Mouse (Mus musculus): ENCODE data around the gene Mrpl43. TPM values are rescaled to one million over a fixed set of nuclear protein-coding genes. Genes with fewer than 3 reads are reported as not detected.
A peak's percentile ranks its signal among the peaks of the same experiment; 100 is the strongest.

Mrpl43 gene
- polyA plus RNA-seq, 1 experiment from 2014 or later = 77.8 TPM

DNA sequence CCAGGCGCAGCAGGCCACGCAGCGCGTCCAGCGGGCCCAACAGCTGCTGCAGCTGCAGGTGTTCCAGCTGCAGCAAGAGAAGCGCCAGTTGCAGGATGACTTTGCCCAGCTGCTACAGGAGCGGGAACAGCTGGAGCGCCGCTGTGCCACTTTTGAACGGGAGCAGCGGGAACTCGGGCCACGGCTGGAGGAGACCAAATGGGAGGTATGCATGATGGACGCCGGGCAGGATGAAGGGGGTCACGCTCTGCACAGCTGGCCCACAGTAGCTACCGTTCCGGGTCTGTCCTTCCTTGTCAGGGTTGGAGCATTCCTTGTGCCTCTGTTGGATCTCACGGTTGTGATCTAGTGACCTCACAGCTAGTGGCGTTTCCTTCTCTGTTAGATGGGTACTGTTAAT, 18.5 kb upstream of the Mrpl43 start:
- DNase-seq (no peak), ATAC-seq (ENCODE audit: low FRiP score, low TSS enrichment) (no peak)
- peaks cover 12% of the 10 kb centered on the region for H3K4me1 ChIP-seq (ENCODE audit: control insufficient read depth, insufficient read depth, low read length)
- no peak overlapping the region for H3K9ac ChIP-seq (replicated peaks; ENCODE audit: low read length)
- no peak overlapping the region for H3K4me3 ChIP-seq (replicated peaks; ENCODE audit: low read depth, low read length)
- no peak overlapping the region for H3K4me2 ChIP-seq (ENCODE audit: low read length)
- WGBS = 90% methylated on average over 20 of the region's 20 CpGs
- no peak overlapping the region for H3K27ac ChIP-seq (replicated peaks; ENCODE audit: low read depth, low read length)
- H3K27me3 ChIP-seq (ENCODE audit: control insufficient read depth, insufficient read depth, low read length) = no peaks in the 10 kb centered on the region
- peaks cover 51% of the 10 kb centered on the region for H3K36me3 ChIP-seq (ENCODE audit: control insufficient read depth, insufficient read depth, low read length)
- H3K9me3 ChIP-seq (ENCODE audit: control insufficient read depth, low read length) = no peaks in the 10 kb centered on the region

DNA sequence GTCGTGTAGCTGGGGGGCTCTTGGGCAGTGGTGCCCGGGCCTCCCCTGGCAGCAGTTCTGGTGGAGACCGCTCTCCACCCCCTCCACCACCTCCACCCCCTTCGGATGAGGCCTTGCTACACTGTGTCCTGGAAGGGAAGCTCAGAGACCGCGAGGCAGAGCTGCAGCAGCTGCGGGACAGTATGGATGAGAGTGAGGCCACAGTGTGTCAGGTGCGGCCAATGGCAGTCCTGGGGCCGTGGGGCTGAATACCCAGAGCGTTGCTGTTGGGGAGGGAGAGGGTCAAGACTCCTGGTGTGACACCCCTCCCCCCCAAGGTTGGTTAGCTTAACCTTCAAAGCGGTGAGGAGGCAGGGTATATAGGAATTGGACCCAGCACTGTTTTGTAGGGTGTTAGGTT, 17.8 kb upstream of the Mrpl43 start:
- no peak overlapping the region for H3K27ac ChIP-seq (replicated peaks; ENCODE audit: low read depth, low read length)
- peaks cover 18% of the 10 kb centered on the region for H3K4me1 ChIP-seq (ENCODE audit: control insufficient read depth, insufficient read depth, low read length)
- 87% methylated on average over 11 of the region's 11 CpGs for WGBS
- DNase-seq = no peak
- H3K4me2 ChIP-seq (ENCODE audit: low read length) = no peak overlapping the region
- no peak overlapping the region for H3K4me3 ChIP-seq (replicated peaks; ENCODE audit: low read depth, low read length)
- no peak for ATAC-seq (ENCODE audit: low FRiP score, low TSS enrichment)
- H3K27me3 ChIP-seq (ENCODE audit: control insufficient read depth, insufficient read depth, low read length) = no peaks in the 10 kb centered on the region
- peaks cover 51% of the 10 kb centered on the region for H3K36me3 ChIP-seq (ENCODE audit: control insufficient read depth, insufficient read depth, low read length)
- no peak overlapping the region for H3K9ac ChIP-seq (replicated peaks; ENCODE audit: low read length)
- H3K9me3 ChIP-seq (ENCODE audit: control insufficient read depth, low read length) = no peaks in the 10 kb centered on the region

GRCm38 (mm10) chr19:45021362-45021761, 15.1 kb upstream of the Mrpl43 start:
- Histone ChIP-seq H3K4me1 (ENCODE audit: control insufficient read depth, insufficient read depth, low read length) (peaks cover 35% of the 10 kb centered on the region), H3K9ac (replicated peaks; ENCODE audit: low read length) (peak overlapping the region; percentile 37; the same call in 1 of the 2 replicates), H3K36me3 (ENCODE audit: control insufficient read depth, insufficient read depth, low read length) (peaks cover 32% of the 10 kb centered on the region), H3K9me3 (ENCODE audit: control insufficient read depth, low read length) (no peaks in the 10 kb centered on the region), H3K27ac (replicated peaks; ENCODE audit: low read depth, low read length) (no peak overlapping the region), H3K27me3 (ENCODE audit: control insufficient read depth, insufficient read depth, low read length) (no peaks in the 10 kb centered on the region), H3K4me3 (replicated peaks; ENCODE audit: low read depth, low read length) (no peak overlapping the region), H3K4me2 (ENCODE audit: low read length) (peak overlapping the region; percentile 9; the same call in 1 of the 2 replicates)
- ATAC-seq (ENCODE audit: low FRiP score, low TSS enrichment) (no peak), DNase-seq (no peak)
- 86% methylated on average over 15 of the region's 15 CpGs for WGBS

DNA sequence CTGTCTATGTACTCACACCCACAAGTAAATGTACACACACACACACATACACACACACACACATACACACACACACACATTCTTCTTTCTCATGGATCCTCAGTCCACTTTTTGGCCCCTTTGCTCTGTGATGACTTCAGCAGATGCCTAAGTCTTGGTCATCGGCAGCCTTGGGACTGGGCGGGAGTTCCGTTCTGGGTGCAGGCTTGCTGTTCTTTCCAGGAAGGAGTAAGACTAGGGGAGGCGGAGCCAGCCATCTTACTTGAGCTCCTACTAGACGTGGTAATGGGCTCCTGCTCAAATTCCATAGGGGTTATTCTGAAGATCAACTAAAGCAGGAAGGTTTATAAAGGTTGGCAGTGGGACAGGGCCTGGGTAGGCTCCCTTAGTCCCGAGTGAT, 14.1 kb upstream of the Mrpl43 start:
- no peak overlapping the region for H3K4me3 ChIP-seq (replicated peaks; ENCODE audit: low read depth, low read length)
- H3K27ac ChIP-seq (replicated peaks; ENCODE audit: low read depth, low read length) = no peak overlapping the region
- H3K36me3 ChIP-seq (ENCODE audit: control insufficient read depth, insufficient read depth, low read length) = peaks cover 22% of the 10 kb centered on the region
- 74% methylated on average over 6 of the region's 6 CpGs for WGBS
- H3K9ac ChIP-seq (replicated peaks; ENCODE audit: low read length) = peak overlapping the region; percentile 37; the same call in 1 of the 2 replicates
- H3K9me3 ChIP-seq (ENCODE audit: control insufficient read depth, low read length) = no peaks in the 10 kb centered on the region
- ATAC-seq (ENCODE audit: low FRiP score, low TSS enrichment) (no peak), DNase-seq (no peak)
- 0 out of 2 replicates have a peak overlapping the region, but pooled peaks have one; percentile 6 for H3K4me2 ChIP-seq (ENCODE audit: low read length)
- H3K27me3 ChIP-seq (ENCODE audit: control insufficient read depth, insufficient read depth, low read length) = no peaks in the 10 kb centered on the region
- peaks cover 45% of the 10 kb centered on the region for H3K4me1 ChIP-seq (ENCODE audit: control insufficient read depth, insufficient read depth, low read length)

- peak; percentile 57 for DNase-seq
- Histone ChIP-seq H3K4me1 (ENCODE audit: control insufficient read depth, insufficient read depth, low read length) (peaks cover 51% of the 10 kb centered on the region), H3K36me3 (ENCODE audit: control insufficient read depth, insufficient read depth, low read length) (peaks cover 6% of the 10 kb centered on the region), H3K9me3 (ENCODE audit: control insufficient read depth, low read length) (no peaks in the 10 kb centered on the region), H3K27me3 (ENCODE audit: control insufficient read depth, insufficient read depth, low read length) (no peaks in the 10 kb centered on the region), H3K27ac (replicated peaks; ENCODE audit: low read depth, low read length) (peak overlapping the region; percentile 95), H3K9ac (replicated peaks; ENCODE audit: low read length) (peak overlapping the region; percentile 75), H3K4me2 (ENCODE audit: low read length) (peak overlapping the region; percentile 90), H3K4me3 (replicated peaks; ENCODE audit: low read depth, low read length) (peak overlapping the region; percentile 63)
- peak; percentile 2; the same call in 1 of the 2 replicates for ATAC-seq (ENCODE audit: low FRiP score, low TSS enrichment)
- WGBS = under 1% methylated on average over 13 of the region's 13 CpGs
Measured at GRCm38 (mm10) chr19:45018351-45018831, 12.1 kb upstream of the Mrpl43 start.

DNA sequence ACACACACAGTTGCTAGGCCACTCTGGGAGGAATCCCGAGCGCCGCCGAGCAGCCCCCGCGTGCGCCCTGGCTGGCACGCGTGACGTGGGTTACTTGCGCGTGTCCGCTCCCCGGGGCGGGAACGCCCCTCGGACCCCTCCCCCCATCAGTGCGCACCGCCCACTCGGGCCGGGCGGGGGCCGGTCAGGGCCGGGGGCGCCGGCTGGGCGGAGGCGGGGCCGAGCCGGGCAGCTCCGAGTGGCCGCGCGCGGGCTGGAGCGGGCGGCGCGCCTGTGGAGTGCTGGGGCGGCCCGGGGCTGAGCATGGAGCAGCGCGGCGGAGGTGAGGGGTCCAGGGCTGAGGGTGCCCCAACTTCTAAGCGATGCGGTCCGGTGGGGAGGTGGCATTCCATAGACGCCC, 11.7 kb upstream of the Mrpl43 start:
- Histone ChIP-seq H3K9ac (replicated peaks; ENCODE audit: low read length) (peak overlapping the region; percentile 75), H3K4me2 (ENCODE audit: low read length) (peak overlapping the region; percentile 90), H3K4me1 (ENCODE audit: control insufficient read depth, insufficient read depth, low read length) (peaks cover 51% of the 10 kb centered on the region), H3K4me3 (replicated peaks; ENCODE audit: low read depth, low read length) (peak overlapping the region; percentile 63), H3K27ac (replicated peaks; ENCODE audit: low read depth, low read length) (peak overlapping the region; percentile 95), H3K36me3 (ENCODE audit: control insufficient read depth, insufficient read depth, low read length) (peaks cover 4% of the 10 kb centered on the region), H3K9me3 (ENCODE audit: control insufficient read depth, low read length) (no peaks in the 10 kb centered on the region), H3K27me3 (ENCODE audit: control insufficient read depth, insufficient read depth, low read length) (no peaks in the 10 kb centered on the region)
- ATAC-seq (ENCODE audit: low FRiP score, low TSS enrichment) (peak; percentile 71), DNase-seq (peak; percentile 91)
- under 1% methylated on average over 46 of the region's 48 CpGs for WGBS

- peak; percentile 63 for ATAC-seq (ENCODE audit: low FRiP score, low TSS enrichment)
- H3K4me1 ChIP-seq (ENCODE audit: control insufficient read depth, insufficient read depth, low read length) = peaks cover 51% of the 10 kb centered on the region
- under 1% methylated on average over 27 of the region's 27 CpGs for WGBS
Measured at GRCm38 (mm10) chr19:45017216-45017771, 11.1 kb upstream of the Mrpl43 start.

DNA sequence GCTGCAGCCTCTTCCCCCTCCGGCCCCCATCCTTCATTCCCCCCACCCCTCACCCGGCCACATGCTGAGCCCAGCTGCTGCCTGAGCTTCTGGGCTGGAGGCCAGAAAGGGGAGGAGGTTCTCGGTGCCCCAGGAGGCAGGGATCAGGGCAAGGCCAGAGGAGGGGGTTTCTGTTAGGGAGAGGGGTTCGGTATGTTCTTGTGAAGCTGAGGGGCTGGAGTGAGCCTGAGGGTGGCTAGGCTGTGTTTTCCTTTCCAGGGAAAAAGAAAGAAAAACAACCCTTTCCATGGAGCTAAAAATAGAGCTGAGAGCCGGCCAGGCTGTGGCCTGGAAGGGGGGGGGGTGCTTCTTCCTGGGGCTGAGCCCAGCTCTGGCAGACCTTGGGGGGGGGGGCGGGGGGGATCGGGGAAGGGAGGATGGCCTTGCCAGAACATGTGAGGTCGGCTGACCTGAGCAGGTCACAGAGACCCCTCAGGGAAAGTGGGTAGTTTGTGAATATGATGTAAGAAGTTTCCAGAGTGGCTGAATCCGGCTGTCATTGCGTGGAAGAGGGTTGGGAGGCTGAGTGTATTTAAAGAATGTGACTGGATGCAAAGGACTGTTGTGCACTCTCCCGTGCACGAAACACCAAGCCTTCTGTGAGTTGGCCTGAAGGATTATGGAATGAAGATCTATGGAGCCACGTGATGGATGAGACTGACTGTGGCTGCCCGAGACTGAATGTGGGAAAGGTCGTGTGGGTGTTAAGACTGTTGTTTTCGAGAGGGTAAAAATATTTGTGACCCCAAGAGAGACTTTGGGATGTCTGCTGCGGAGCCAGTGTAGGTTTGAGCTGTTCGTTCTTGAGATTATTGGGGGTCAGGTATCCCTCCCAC, 10.3 kb upstream of the Mrpl43 start:
- H3K27me3 ChIP-seq (ENCODE audit: control insufficient read depth, insufficient read depth, low read length) = no peaks in the 10 kb centered on the region
- 1% methylated on average over 18 of the region's 18 CpGs for WGBS
- H3K4me3 ChIP-seq (replicated peaks; ENCODE audit: low read depth, low read length) = peak overlapping the region; percentile 63
- peak overlapping the region; percentile 95 for H3K27ac ChIP-seq (replicated peaks; ENCODE audit: low read depth, low read length)
- H3K9me3 ChIP-seq (ENCODE audit: control insufficient read depth, low read length) = no peaks in the 10 kb centered on the region
- peak; percentile 81 for DNase-seq
- peak; percentile 32; the same call in 1 of the 2 replicates for ATAC-seq (ENCODE audit: low FRiP score, low TSS enrichment)
- H3K4me1 ChIP-seq (ENCODE audit: control insufficient read depth, insufficient read depth, low read length) = peaks cover 51% of the 10 kb centered on the region
- peak overlapping the region; percentile 90 for H3K4me2 ChIP-seq (ENCODE audit: low read length)
- peaks cover 8% of the 10 kb centered on the region for H3K36me3 ChIP-seq (ENCODE audit: control insufficient read depth, insufficient read depth, low read length)
- peak overlapping the region; percentile 75 for H3K9ac ChIP-seq (replicated peaks; ENCODE audit: low read length)

More at GRCm38 (mm10) chr19:45017216-45017771, 11.1 kb upstream of the Mrpl43 start:
- DNase-seq = peak; percentile 90
- Histone ChIP-seq H3K36me3 (ENCODE audit: control insufficient read depth, insufficient read depth, low read length) (peaks cover 4% of the 10 kb centered on the region), H3K9ac (replicated peaks; ENCODE audit: low read length) (peak overlapping the region; percentile 75), H3K27ac (replicated peaks; ENCODE audit: low read depth, low read length) (peak overlapping the region; percentile 95), H3K4me3 (replicated peaks; ENCODE audit: low read depth, low read length) (peak overlapping the region; percentile 63), H3K9me3 (ENCODE audit: control insufficient read depth, low read length) (no peaks in the 10 kb centered on the region), H3K4me2 (ENCODE audit: low read length) (peak overlapping the region; percentile 90), H3K27me3 (ENCODE audit: control insufficient read depth, insufficient read depth, low read length) (no peaks in the 10 kb centered on the region)

Measured in midbrain, embryonic 14.5 days (tissue).